Mouse (Mus musculus) ES-Bruce4 (cell line): ENCODE data around the gene Scgb3a1. TPM values are rescaled to one million over a fixed set of nuclear protein-coding genes. Genes with fewer than 3 reads are reported as not detected.

ENCODE experiments used
- H3K27ac ChIP-seq: 2 replicates; pipeline ENCODE4 v1.5.1; 2012; ENCODE audit warnings: low read length, inconsistent platforms; ENCODE audit not compliant: insufficient read depth
- H3K27me3 ChIP-seq: 2 replicates; pipeline ENCODE4 v1.6.1; 2012; ENCODE audit warnings: mild to moderate bottlenecking, low read length, inconsistent platforms; ENCODE audit not compliant: control insufficient read depth, poor library complexity, insufficient read depth, severe bottlenecking
- H3K36me3 ChIP-seq: 2 replicates; pipeline ENCODE4 v1.6.1; 2012; ENCODE audit warnings: inconsistent platforms, mild to moderate bottlenecking, low read length, moderate library complexity; ENCODE audit not compliant: control insufficient read depth, poor library complexity, insufficient read depth, severe bottlenecking
- H3K4me1 ChIP-seq: one replicate; pipeline ENCODE4 v1.8.1; 2011; ENCODE audit warnings: low read length; ENCODE audit not compliant: control insufficient read depth, insufficient read depth
- H3K4me3 ChIP-seq: 2 replicates; pipeline ENCODE4 v1.5.1; 2011; ENCODE audit warnings: low read depth, mild to moderate bottlenecking, low read length
- H3K9ac ChIP-seq: 2 replicates; pipeline ENCODE4 v1.6.1; 2012; ENCODE audit warnings: low read depth, mild to moderate bottlenecking, inconsistent platforms; ENCODE audit not compliant: poor library complexity, severe bottlenecking
- H3K9me3 ChIP-seq: replicated peaks from 2 replicates; pipeline ENCODE4 v1.6.1; 2012; ENCODE audit warnings: mild to moderate bottlenecking, low read length, inconsistent platforms; ENCODE audit not compliant: control insufficient read depth, poor library complexity, insufficient read depth, severe bottlenecking
- CTCF ChIP-seq: IDR thresholded peaks from one replicate; pipeline ENCODE4 v1.8.1; 2011; ENCODE audit warnings: low read depth, low read length
- EP300 ChIP-seq: IDR thresholded peaks from 2 replicates; pipeline ENCODE4 v1.6.1; 2011; ENCODE audit warnings: low read depth, low read length; ENCODE audit not compliant: insufficient read depth
- POLR2A ChIP-seq: IDR thresholded peaks from one replicate; pipeline ENCODE4 v1.8.1; 2011; ENCODE audit warnings: low read length; ENCODE audit not compliant: insufficient read depth
- polyA plus RNA-seq: library from polyadenylated mRNA; stranded (reverse); fragments of >200 nt; gene quantifications from 2 replicates; pipeline ENCODE4 v1.2.4, GENCODE M21; 2011; ENCODE audit warnings: low read depth; ENCODE audit not compliant: missing spikeins, insufficient read depth, insufficient read length

The Scgb3a1 gene
- polyA plus RNA-seq, 1 experiment = not detected

GRCm38 (mm10) chr11:49650113-49650993, 13.1 kb upstream of the Scgb3a1 start:
- TF ChIP-seq EP300 (no peak), CTCF (peak; percentile 29), POLR2A (no peak)
- Histone ChIP-seq H3K27ac (no peak overlapping the region), H3K4me1 (peaks cover 14% of the 10 kb centered on the region), H3K9ac (no peak overlapping the region), H3K9me3 (no peaks in the 10 kb centered on the region), H3K27me3 (no peaks in the 10 kb centered on the region), H3K36me3 (no peaks in the 10 kb centered on the region), H3K4me3 (no peak overlapping the region)

GRCm38 (mm10) chr11:49650994-49651761, 12.2 kb upstream of the Scgb3a1 start:
- peaks cover 12% of the 10 kb centered on the region for H3K4me1 ChIP-seq

GRCm38 (mm10) chr11:49651762-49652322, 11.6 kb upstream of the Scgb3a1 start:
- H3K9ac ChIP-seq = no peak overlapping the region
- no peaks in the 10 kb centered on the region for H3K9me3 ChIP-seq
- no peaks in the 10 kb centered on the region for H3K27me3 ChIP-seq
- no peak overlapping the region for H3K27ac ChIP-seq
- TF ChIP-seq EP300 (no peak), CTCF (no peak), POLR2A (no peak)
- H3K4me1 ChIP-seq = peaks cover 12% of the 10 kb centered on the region
- no peaks in the 10 kb centered on the region for H3K36me3 ChIP-seq
- no peak overlapping the region for H3K4me3 ChIP-seq

More at GRCm38 (mm10) chr11:49650994-49651761, 12.2 kb upstream of the Scgb3a1 start:
- Histone ChIP-seq H3K27me3 (no peaks in the 10 kb centered on the region), H3K27ac (no peak overlapping the region), H3K36me3 (no peaks in the 10 kb centered on the region), H3K9ac (no peak overlapping the region), H3K9me3 (no peaks in the 10 kb centered on the region), H3K4me3 (no peak overlapping the region)
- TF ChIP-seq EP300 (no peak), POLR2A (no peak), CTCF (no peak)

- H3K27ac ChIP-seq = no peak overlapping the region
- TF ChIP-seq EP300 (no peak), CTCF (peak; percentile 70)
- peaks cover 12% of the 10 kb centered on the region for H3K4me1 ChIP-seq
- no peaks in the 10 kb centered on the region for H3K36me3 ChIP-seq
- no peaks in the 10 kb centered on the region for H3K27me3 ChIP-seq
- H3K9ac ChIP-seq = no peak overlapping the region
- H3K9me3 ChIP-seq = no peaks in the 10 kb centered on the region
- peak overlapping the region; percentile 39; the same call in 1 of the 2 replicates for H3K4me3 ChIP-seq
These were observed 10.9 kb upstream of the Scgb3a1 start for GRCm38 (mm10) chr11:49652401-49653078.

- no peak overlapping the region for H3K27ac ChIP-seq
- peaks cover 12% of the 10 kb centered on the region for H3K4me1 ChIP-seq
- no peaks in the 10 kb centered on the region for H3K36me3 ChIP-seq
- no peak overlapping the region for H3K9ac ChIP-seq
- no peaks in the 10 kb centered on the region for H3K9me3 ChIP-seq
- TF ChIP-seq CTCF = no peak
- TF ChIP-seq POLR2A = no peak
- no peak for TF ChIP-seq EP300
- peak overlapping the region; percentile 39; the same call in 1 of the 2 replicates for H3K4me3 ChIP-seq
- H3K27me3 ChIP-seq = no peaks in the 10 kb centered on the region
These were observed 10.4 kb upstream of the Scgb3a1 start for GRCm38 (mm10) chr11:49653079-49653408.
